Mouse (Mus musculus): ENCODE measurements around the gene Sdf2. TPM values are rescaled to one million over a fixed set of nuclear protein-coding genes. Genes with fewer than 3 reads are reported as not detected.

Gene Sdf2
- polyA plus RNA-seq, 1 experiment from 2014 or later, result 47.5 TPM

- no peaks in the 10 kb centered on the region for H3K27me3 ChIP-seq (replicated peaks)
- peak within 1 kb of the TSS; percentile 91 for H3K4me3 ChIP-seq
- WGBS, result under 1% methylated on average over 49 of the region's 49 CpGs
- H3K4me1 ChIP-seq (replicated peaks), result peaks cover 2% of the 10 kb centered on the region; the same call in 1 of the 2 replicates
- peak within 1 kb of the TSS; percentile 92 for H3K4me2 ChIP-seq
- peak within 1 kb of the TSS; percentile 64 for H3K27ac ChIP-seq (ENCODE audit: poor library complexity, severe bottlenecking)
- H3K36me3 ChIP-seq, result peaks cover 32% of the 10 kb centered on the region
- H3K9me3 ChIP-seq (replicated peaks), result no peaks in the 10 kb centered on the region
- peak within 1 kb of the TSS; percentile 91 for H3K9ac ChIP-seq
- peak; percentile 98 for ATAC-seq (ENCODE audit: insufficient number of reproducible peaks, low FRiP score)
These were observed 56.0 kb downstream of the Sdf2 start, which contains the start of gene Spag5 for GRCm38 (mm10) chr11:78301357-78302084. Gene Spag5 (plus strand): TSS chr11:78301529.

Other genes with a start within 250 kb of the Sdf2 start
- gene Dhrs13, start 213.5 kb upstream of the Sdf2 start, polyA plus RNA-seq (2016; fragmentation: Nextera tagmentation; extraction: Ambion mirVana), result 15.3 and 15.8 TPM in 2 replicates
- 71.7 and 73.4 TPM in 2 replicates for gene Flot2, start 207.8 kb upstream of the Sdf2 start, polyA plus RNA-seq (2016; fragmentation: Nextera tagmentation; extraction: Ambion mirVana)
- gene Eral1, start 165.4 kb upstream of the Sdf2 start, polyA plus RNA-seq (2016; fragmentation: Nextera tagmentation; extraction: Ambion mirVana), result 22.6 and 23.7 TPM in 2 replicates
- 22.6 and 23.3 TPM in 2 replicates for gene Fam222b, start 151.1 kb upstream of the Sdf2 start, polyA plus RNA-seq (2016; fragmentation: Nextera tagmentation; extraction: Ambion mirVana)
- gene Traf4, start 80.2 kb upstream of the Sdf2 start, polyA plus RNA-seq (2016; fragmentation: Nextera tagmentation; extraction: Ambion mirVana), result 51.8 and 52.5 TPM in 2 replicates
- 12.1 and 16.5 TPM in 2 replicates for gene Nek8, start 69.1 kb upstream of the Sdf2 start, polyA plus RNA-seq (2016; fragmentation: Nextera tagmentation; extraction: Ambion mirVana)
- gene Tlcd1, start 69.0 kb upstream of the Sdf2 start, polyA plus RNA-seq (2016; fragmentation: Nextera tagmentation; extraction: Ambion mirVana), result 11.7 and 14.2 TPM in 2 replicates
- 847 and 859 TPM in 2 replicates for gene Rpl23a, start 62.2 kb upstream of the Sdf2 start, polyA plus RNA-seq (2016; fragmentation: Nextera tagmentation; extraction: Ambion mirVana)
- gene Rab34, start 57.3 kb upstream of the Sdf2 start, polyA plus RNA-seq (2016; fragmentation: Nextera tagmentation; extraction: Ambion mirVana), result 53.3 and 54.6 TPM in 2 replicates
- gene Proca1, start 52.4 kb upstream of the Sdf2 start, polyA plus RNA-seq (2016; fragmentation: Nextera tagmentation; extraction: Ambion mirVana), result 3.1 and 3.2 TPM in 2 replicates
- gene Supt6, start 241 bp downstream of the Sdf2 start, polyA plus RNA-seq (2016; fragmentation: Nextera tagmentation; extraction: Ambion mirVana), result 26.1 and 28.5 TPM in 2 replicates
- 83.1 and 91.0 TPM in 2 replicates for gene 2610507B11Rik, start 16.0 kb downstream of the Sdf2 start, polyA plus RNA-seq (2016; fragmentation: Nextera tagmentation; extraction: Ambion mirVana)
- gene BC030499, start 45.1 kb downstream of the Sdf2 start, polyA plus RNA-seq (2016; fragmentation: Nextera tagmentation; extraction: Ambion mirVana), result 0.54 TPM in 1 of 2 replicates, not detected in the other
- gene Spag5, start 55.8 kb downstream of the Sdf2 start, polyA plus RNA-seq (2016; fragmentation: Nextera tagmentation; extraction: Ambion mirVana), result 27.2 and 34.0 TPM in 2 replicates
- 10.0 and 12.6 TPM in 2 replicates for gene Aldoc, start 77.2 kb downstream of the Sdf2 start, polyA plus RNA-seq (2016; fragmentation: Nextera tagmentation; extraction: Ambion mirVana)
- 71.4 and 75.6 TPM in 2 replicates for gene Pigs, start 82.7 kb downstream of the Sdf2 start, polyA plus RNA-seq (2016; fragmentation: Nextera tagmentation; extraction: Ambion mirVana)
- 45.6 and 47.7 TPM in 2 replicates for gene Unc119, start 97.7 kb downstream of the Sdf2 start, polyA plus RNA-seq (2016; fragmentation: Nextera tagmentation; extraction: Ambion mirVana)
- not detected in 2 replicates for gene Foxn1, start 140.8 kb downstream of the Sdf2 start, polyA plus RNA-seq (2016; fragmentation: Nextera tagmentation; extraction: Ambion mirVana)
- gene Slc13a2, start 176.5 kb downstream of the Sdf2 start, polyA plus RNA-seq (2016; fragmentation: Nextera tagmentation; extraction: Ambion mirVana), result not detected in 2 replicates
- gene Slc46a1, start 220.0 kb downstream of the Sdf2 start, polyA plus RNA-seq (2016; fragmentation: Nextera tagmentation; extraction: Ambion mirVana), result 6.0 and 7.3 TPM in 2 replicates